Mouse (Mus musculus): ENCODE measurements around the gene Thbd. TPM values are rescaled to one million over a fixed set of nuclear protein-coding genes. Genes with fewer than 3 reads are reported as not detected.

The Thbd gene
- total RNA-seq, 1 experiment from 2014 or later = 32.6 TPM

- DNase-seq = no peak
Observed at GRCm38 (mm10) chr2:148387652-148388581, 20.1 kb downstream of the Thbd start.

DNA sequence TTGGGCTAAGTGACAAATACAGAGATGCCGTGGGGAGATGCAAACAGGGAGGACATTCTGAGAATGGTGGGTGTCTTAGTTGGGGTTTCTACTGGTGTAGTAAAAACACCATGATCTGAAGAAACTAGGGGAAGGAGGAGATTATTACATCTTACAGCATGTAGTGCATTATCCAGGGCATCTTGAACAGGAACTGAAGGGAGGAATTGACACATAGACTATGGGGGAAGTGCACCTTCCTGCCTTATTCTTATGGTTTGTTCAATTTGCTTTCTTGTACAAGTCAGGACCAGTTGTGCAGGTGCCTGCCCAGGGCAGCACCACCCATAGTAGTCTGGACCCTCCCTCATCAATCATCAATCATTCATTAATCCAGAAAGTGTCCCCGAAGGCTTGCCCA lies 21.1 kb downstream of the Thbd start:
- DNase-seq = no peak

DNA sequence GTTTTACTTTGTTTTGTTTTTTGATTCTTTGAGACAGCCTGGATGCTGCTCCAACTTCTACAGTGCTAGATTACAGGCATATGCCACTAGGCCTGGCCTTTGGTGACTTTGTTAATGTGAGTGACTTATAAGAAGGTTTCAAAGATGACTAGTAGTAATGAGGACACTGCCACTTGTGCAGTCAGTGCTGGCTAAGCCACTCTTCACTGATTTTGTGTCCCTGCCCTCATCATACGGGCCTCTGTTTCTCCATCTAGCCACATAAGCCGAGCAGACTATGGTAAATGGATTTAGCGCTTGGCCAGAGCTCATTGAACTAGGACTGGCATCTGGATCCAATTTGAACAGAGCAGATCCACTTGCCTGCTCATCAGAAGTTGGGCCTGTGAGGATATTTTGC lies 21.5 kb downstream of the Thbd start:
- DNase-seq = no peak

DNA sequence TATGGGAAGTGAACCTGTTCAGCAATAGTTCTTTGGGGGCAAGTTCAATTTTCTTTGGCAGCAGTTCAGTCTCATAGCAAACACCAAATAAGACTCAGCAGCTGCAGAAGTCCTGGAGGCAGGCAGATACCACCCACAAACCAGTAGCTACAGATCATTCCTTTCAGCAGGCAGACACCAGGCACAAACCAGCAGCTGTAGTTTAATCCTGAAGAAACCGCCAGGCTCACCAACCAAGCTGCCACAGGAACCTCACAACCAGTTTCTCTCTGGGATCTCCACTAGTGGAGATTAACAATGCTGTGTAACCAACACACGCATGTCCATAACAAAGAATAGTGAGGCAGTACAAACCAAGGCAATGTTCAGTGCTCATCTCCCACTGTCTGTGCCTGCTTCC lies 26.9 kb downstream of the Thbd start:
- DNase-seq = no peak

DNA sequence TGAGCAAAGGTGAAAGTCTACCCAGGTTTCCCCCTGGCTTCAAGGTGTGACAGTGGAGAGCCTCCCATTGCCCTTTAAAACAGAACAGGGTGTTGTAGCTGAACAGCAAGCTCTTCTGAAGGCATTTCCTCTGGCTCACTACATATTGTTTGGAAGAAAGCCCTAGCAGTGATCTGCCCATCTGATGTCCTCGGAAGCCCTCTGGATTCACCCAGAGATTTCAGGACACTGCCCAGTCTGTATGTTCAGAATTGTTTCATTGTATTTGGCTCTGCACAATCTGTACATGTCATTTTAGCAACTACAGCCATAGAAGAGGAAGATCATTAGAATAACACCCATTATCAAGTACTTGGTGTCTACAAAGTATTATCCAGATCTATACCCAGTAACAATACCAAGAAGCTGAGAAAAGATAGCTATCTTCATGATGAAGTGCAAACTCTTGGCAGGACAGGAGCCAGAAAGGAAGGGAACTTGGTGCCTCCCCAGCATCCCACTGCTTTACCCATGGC lies 28.0 kb downstream of the Thbd start:
- DNase-seq = no peak

DNA sequence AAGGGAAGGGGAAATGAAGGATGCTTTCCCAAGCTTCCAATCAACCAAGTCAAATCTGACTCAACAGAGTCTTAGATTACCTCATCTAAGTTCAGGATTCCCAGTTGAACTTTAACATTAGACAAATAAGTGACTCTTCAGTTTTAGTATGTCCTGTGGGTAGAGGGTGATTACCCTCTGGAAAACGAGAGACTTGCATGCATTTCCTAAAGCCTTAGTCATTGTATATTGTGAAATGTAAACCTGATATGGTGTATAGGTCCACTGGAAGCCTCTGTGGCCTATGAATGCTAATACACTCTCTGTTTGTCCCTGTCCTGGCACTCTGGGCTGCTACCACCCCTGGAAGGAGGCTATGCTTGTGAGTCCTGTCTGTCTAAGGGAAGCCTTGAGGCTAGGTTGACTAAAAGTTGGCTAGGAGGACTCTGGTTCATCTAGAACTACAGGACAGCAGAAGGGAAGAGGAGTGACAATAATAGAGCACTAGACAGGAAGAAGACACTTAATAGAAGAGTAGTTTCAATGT lies 29.1 kb downstream of the Thbd start:
- DNase-seq = no peak

- DNase-seq = peak; percentile 66
Observed at GRCm38 (mm10) chr2:148375326-148376150, 32.5 kb downstream of the Thbd start.

GRCm38 (mm10) chr2:148373602-148374071 lies 34.4 kb downstream of the Thbd start:
- DNase-seq = no peak

DNA sequence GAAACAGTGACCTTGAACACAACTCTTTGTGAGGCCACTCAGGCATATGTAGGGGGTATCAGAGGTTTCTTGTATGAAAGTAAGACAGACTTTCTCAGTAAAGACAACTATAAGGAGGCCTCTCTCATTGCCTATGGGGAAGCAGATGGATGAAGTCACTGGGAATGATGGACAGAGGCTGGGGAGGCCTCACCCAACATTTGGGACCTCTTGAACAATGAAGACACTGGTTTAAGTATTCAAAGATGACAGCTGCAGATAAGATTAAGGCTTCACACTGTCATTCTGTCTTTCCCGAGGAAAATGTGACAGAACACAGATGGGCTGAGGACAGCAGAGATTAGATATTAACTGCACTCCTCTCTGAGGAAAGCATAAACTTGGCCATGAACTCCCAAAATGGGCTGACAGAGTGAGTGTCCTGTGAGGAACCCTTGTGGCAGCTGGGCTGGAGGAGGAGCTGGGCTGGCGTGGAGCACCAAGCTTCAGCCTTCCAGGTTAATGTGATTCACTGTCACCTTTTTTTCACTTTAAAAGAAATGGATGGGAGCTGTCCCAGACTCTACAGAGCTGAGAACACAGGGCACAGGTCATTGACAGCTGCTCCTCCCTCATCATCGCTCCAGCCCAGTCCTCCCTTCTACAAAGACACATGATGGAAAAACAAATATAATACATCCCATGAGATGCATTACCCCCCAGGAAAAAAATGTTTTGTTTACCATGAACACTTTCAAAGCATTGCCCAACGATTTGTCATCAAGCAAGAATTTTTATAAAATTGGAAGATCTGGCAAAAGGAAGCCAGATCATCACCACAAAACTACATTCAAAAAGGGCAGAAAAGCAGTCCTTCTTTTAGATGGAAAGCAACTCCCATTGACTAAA lies 36.0 kb downstream of the Thbd start:
- DNase-seq = peak; percentile 7

GRCm38 (mm10) chr2:148365227-148365626 lies 42.8 kb downstream of the Thbd start:
- no peak for DNase-seq

GRCm38 (mm10) chr2:148364536-148364935 lies 43.5 kb downstream of the Thbd start:
- no peak for DNase-seq

GRCm38 (mm10) chr2:148357145-148357544 lies 50.8 kb downstream of the Thbd start:
- no peak for DNase-seq

Other genes starting within 250 kb of the Thbd start
- gene Sstr4, start 12.8 kb downstream of the Thbd start, total RNA-seq (2021) = 0.68 and 0.70 TPM in 2 replicates
- gene Cd93, start 35.4 kb upstream of the Thbd start, total RNA-seq (2021) = 65.8 and 65.9 TPM in 2 replicates

Measured in adrenal gland, postnatal 14 days (tissue).